Mouse (Mus musculus) limb, embryonic 14.5 days (tissue): Measurements from ENCODE around the gene Zfp423. TPM values are rescaled to one million over a fixed set of nuclear protein-coding genes. Genes with fewer than 3 reads are reported as not detected.

Experiments used
- ATAC-seq: fragments of 200-750 bp; cut with Nextera tagmentation; 2 replicates; pipeline ENCODE4 v1.8.0; 2017; ENCODE audit warnings: low read depth, moderate number of reproducible peaks, moderate TSS enrichment; ENCODE audit not compliant: low FRiP score
- DNase-seq: peaks from one replicate; pipeline ENCODE4 v3.0.0-alpha.2; 2015; ENCODE audit warnings: low spot score
- H3K27ac ChIP-seq: fragments of 300-500 bp; sonication (generic); replicated peaks from 2 replicates; pipeline ENCODE4 v1.5.1; 2014; ENCODE audit warnings: low read depth, mild to moderate bottlenecking, low read length, moderate library complexity, mixed read lengths
- H3K27me3 ChIP-seq: fragments of 300-500 bp; sonication (generic); 2 replicates; pipeline ENCODE4 v1.6.1; 2014; ENCODE audit warnings: low read length, mixed read lengths; ENCODE audit not compliant: control insufficient read depth, insufficient read depth
- H3K36me3 ChIP-seq: fragments of 300-500 bp; sonication (generic); 2 replicates; pipeline ENCODE4 v1.6.1; 2014; ENCODE audit warnings: mild to moderate bottlenecking, low read length, moderate library complexity, mixed read lengths; ENCODE audit not compliant: control insufficient read depth, insufficient read depth
- H3K4me1 ChIP-seq: fragments of 300-500 bp; sonication (generic); 2 replicates; pipeline ENCODE4 v1.6.1; 2014; ENCODE audit warnings: antibody characterized with exemption, low read length, mixed read lengths; ENCODE audit not compliant: control insufficient read depth, insufficient read depth
- H3K4me2 ChIP-seq: fragments of 300-500 bp; sonication (generic); replicated peaks from 2 replicates; pipeline ENCODE4 v1.6.1; 2014; ENCODE audit warnings: low read depth, mild to moderate bottlenecking, low read length, moderate library complexity; ENCODE audit not compliant: severe bottlenecking
- H3K4me3 ChIP-seq: fragments of 300-500 bp; sonication (generic); replicated peaks from 2 replicates; pipeline ENCODE4 v1.5.1; 2014; ENCODE audit warnings: low read length
- H3K9ac ChIP-seq: fragments of 300-500 bp; sonication (generic); 2 replicates; pipeline ENCODE4 v1.6.1; 2014; ENCODE audit warnings: mild to moderate bottlenecking, low read depth, low read length, moderate library complexity; ENCODE audit not compliant: severe bottlenecking
- H3K9me3 ChIP-seq: fragments of 300-500 bp; sonication (generic); 2 replicates; pipeline ENCODE4 v1.6.1; 2016; ENCODE audit warnings: low read length; ENCODE audit not compliant: control insufficient read depth
- POLR2A ChIP-seq: fragments of 200-500 bp; IDR thresholded peaks from 2 replicates; pipeline ENCODE4 v1.8.0; 2012; ENCODE audit warnings: inconsistent platforms, mild to moderate bottlenecking, moderate library complexity, borderline replicate concordance; ENCODE audit not compliant: insufficient read depth, insufficient read length; ENCODE audit errors: extremely low read depth
- WGBS: fragments of 180-500 bp; shearing (Covaris S2); extraction: QIAGEN DNeasy Blood & Tissue Kit; methylation state at CpG from one replicate; pipeline ENCODE4 v1.1.7; 2014; 5-methylcytosine and 5-hydroxymethylcytosine counted together
- polyA plus RNA-seq, 2 experiments: library from polyadenylated mRNA; depleted of rRNA in 1 of 2; stranded (reverse) in 1 of 2; unstranded in 1 of 2; fragments of >200 nt; fragmentation: Nextera tagmentation in 1 of 2; extraction: Ambion mirVana in 1 of 2; gene quantifications; 2 replicates each; pipeline versions ENCODE4 v1.2.1 to v1.2.3; 2012 to 2014

Zfp423 gene
- polyA plus RNA-seq, 2 experiments = 24.4 to 46.4 TPM

GRCm38 (mm10) chr8:87784641-87785439 lies 174.6 kb downstream of the Zfp423 start:
- H3K4me1 ChIP-seq = peaks cover 26% of the 10 kb centered on the region
- no peak for DNase-seq
- no peaks in the 10 kb centered on the region for H3K27me3 ChIP-seq
- 73% methylated on average over 12 of the region's 13 CpGs for WGBS
- no peak overlapping the region for H3K27ac ChIP-seq
- ATAC-seq = no peak
- no peak overlapping the region for H3K9ac ChIP-seq
- TF ChIP-seq POLR2A = no peak
- no peak overlapping the region for H3K4me3 ChIP-seq
- no peak overlapping the region for H3K4me2 ChIP-seq
- no peaks in the 10 kb centered on the region for H3K9me3 ChIP-seq
- peaks cover 35% of the 10 kb centered on the region for H3K36me3 ChIP-seq

DNA sequence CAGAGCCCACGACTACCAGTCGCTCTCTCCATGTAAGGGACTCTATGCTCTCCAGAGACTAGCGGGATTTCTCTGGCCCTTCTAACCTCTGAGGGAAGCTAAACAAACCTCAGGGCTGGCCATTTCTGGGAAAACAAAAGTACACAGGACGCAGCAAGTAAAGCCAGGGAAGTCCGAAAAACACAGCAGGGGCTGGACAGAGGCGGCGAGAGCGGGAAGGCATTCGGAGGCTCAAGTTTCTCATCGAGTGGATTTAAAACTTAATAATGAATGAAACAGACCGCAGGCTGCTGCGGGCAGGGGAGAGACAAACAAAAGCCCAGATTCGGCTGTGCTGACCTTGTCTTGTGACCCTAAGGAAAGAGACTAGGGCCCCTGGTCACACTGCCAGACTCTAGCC lies 175.2 kb downstream of the Zfp423 start:
- DNase-seq (no peak), ATAC-seq (no peak)
- 0 out of 2 replicates have a peak overlapping the region, but pooled peaks have one; percentile 4 for H3K4me2 ChIP-seq
- WGBS = 30% methylated on average over 13 of the region's 13 CpGs
- no peak for TF ChIP-seq POLR2A
- peak overlapping the region; percentile 53 for H3K27ac ChIP-seq
- H3K4me1 ChIP-seq = peaks cover 26% of the 10 kb centered on the region
- H3K27me3 ChIP-seq = no peaks in the 10 kb centered on the region
- peak overlapping the region; percentile 21; the same call in 1 of the 2 replicates for H3K9ac ChIP-seq
- H3K4me3 ChIP-seq = no peak overlapping the region
- H3K36me3 ChIP-seq = peaks cover 40% of the 10 kb centered on the region
- no peaks in the 10 kb centered on the region for H3K9me3 ChIP-seq

DNA sequence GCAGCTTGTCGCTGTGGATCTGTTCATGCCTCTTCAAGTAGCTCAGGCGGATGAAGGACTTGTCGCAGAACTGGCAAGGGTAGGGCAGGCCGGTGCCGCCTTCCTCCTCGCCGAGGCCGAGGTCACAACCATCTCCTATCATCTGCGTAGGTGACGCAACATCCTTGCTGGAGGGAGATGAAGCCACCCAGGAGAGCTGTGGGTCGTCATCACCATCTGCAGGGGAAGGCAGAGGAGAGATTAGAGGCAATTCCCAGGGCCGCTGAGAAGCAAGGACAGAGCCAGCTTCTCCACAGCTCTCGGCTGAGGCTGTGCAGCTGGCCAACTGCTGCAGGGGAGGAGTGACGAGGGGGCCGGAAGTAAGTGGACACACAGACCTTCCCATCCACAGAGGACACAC lies 176.2 kb downstream of the Zfp423 start:
- H3K4me3 ChIP-seq = no peak overlapping the region
- no peak overlapping the region for H3K9ac ChIP-seq
- no peak overlapping the region for H3K27ac ChIP-seq
- no peak for TF ChIP-seq POLR2A
- no peaks in the 10 kb centered on the region for H3K9me3 ChIP-seq
- H3K36me3 ChIP-seq = peaks cover 49% of the 10 kb centered on the region
- H3K4me1 ChIP-seq = peaks cover 26% of the 10 kb centered on the region
- H3K4me2 ChIP-seq = no peak overlapping the region
- no peak for ATAC-seq
- no peak for DNase-seq
- H3K27me3 ChIP-seq = no peaks in the 10 kb centered on the region
- WGBS = 83% methylated on average over 15 of the region's 15 CpGs

- DNase-seq (no peak), ATAC-seq (no peak)
- TF ChIP-seq POLR2A = no peak
- Histone ChIP-seq H3K36me3 (peaks cover 57% of the 10 kb centered on the region), H3K27me3 (no peaks in the 10 kb centered on the region), H3K9me3 (no peaks in the 10 kb centered on the region), H3K4me3 (no peak overlapping the region), H3K4me1 (no peaks in the 10 kb centered on the region), H3K27ac (no peak overlapping the region), H3K4me2 (no peak overlapping the region), H3K9ac (no peak overlapping the region)
- 65% methylated on average over 8 of the region's 8 CpGs for WGBS
Measured at GRCm38 (mm10) chr8:87777586-87777985, 181.8 kb downstream of the Zfp423 start.

DNA sequence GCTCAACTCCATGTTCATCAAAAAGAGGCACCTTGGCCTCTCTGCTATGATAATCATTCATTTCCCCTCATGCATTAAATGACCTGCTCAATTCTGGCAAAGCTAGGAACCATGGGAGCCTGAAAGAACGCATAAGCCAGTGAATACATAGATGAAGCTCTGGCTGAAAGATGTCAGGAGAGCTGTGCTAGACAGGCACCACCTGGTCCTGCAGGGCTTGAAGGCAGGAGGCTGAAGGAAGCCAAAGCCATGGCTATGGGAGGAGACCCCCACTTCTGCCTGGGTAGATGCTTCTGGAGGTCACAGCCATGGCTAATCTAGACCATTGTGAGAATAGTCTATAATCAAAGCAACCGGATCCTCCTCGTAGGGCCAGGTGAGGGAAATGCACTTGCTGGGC lies 183.5 kb downstream of the Zfp423 start:
- no peak for ATAC-seq
- H3K4me1 ChIP-seq = no peaks in the 10 kb centered on the region
- DNase-seq = no peak
- H3K4me3 ChIP-seq = no peak overlapping the region
- TF ChIP-seq POLR2A = no peak
- no peak overlapping the region for H3K9ac ChIP-seq
- peaks cover 52% of the 10 kb centered on the region for H3K36me3 ChIP-seq
- 89% methylated on average over 3 of the region's 3 CpGs for WGBS
- H3K4me2 ChIP-seq = no peak overlapping the region
- H3K9me3 ChIP-seq = no peaks in the 10 kb centered on the region
- no peaks in the 10 kb centered on the region for H3K27me3 ChIP-seq
- H3K27ac ChIP-seq = no peak overlapping the region
